Mouse (Mus musculus) cerebellum, adult 9-10 months (tissue): ENCODE results near the gene Polk.

Experiments used
- DNase-seq: peaks from one replicate; pipeline ENCODE4 v3.0.0; 2022

The Polk gene

GRCm38 (mm10) chr13:96528776-96529175 is 13.6 kb downstream of the Polk start:
- no peak for DNase-seq

- no peak for DNase-seq
These were observed 14.5 kb downstream of the Polk start for GRCm38 (mm10) chr13:96527856-96528255.

GRCm38 (mm10) chr13:96527022-96527421 is 15.4 kb downstream of the Polk start:
- no peak for DNase-seq

- DNase-seq, result no peak
These were observed 21.1 kb downstream of the Polk start for GRCm38 (mm10) chr13:96521294-96521693.

DNA sequence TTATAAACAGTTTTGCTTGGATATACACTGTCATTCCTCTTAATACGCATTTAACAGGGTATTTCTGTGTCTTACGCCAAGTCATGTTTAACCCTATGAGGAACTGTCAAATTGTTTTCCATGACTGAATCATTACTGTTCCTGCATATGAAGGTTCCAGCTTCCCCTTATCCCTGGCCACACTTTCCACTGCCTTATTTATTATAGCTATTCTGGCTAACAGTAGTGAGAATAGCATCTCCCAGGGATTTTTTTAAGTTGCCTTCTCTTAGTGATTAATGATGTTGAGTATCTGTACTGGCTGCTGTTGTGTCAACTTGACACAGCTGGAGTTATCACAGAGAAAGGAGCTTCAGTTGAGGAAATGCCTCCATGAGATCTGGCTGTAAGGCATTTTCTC is 25.0 kb downstream of the Polk start:
- no peak for DNase-seq

- DNase-seq, result no peak
These were observed 26.1 kb downstream of the Polk start for GRCm38 (mm10) chr13:96516249-96516648.

DNA sequence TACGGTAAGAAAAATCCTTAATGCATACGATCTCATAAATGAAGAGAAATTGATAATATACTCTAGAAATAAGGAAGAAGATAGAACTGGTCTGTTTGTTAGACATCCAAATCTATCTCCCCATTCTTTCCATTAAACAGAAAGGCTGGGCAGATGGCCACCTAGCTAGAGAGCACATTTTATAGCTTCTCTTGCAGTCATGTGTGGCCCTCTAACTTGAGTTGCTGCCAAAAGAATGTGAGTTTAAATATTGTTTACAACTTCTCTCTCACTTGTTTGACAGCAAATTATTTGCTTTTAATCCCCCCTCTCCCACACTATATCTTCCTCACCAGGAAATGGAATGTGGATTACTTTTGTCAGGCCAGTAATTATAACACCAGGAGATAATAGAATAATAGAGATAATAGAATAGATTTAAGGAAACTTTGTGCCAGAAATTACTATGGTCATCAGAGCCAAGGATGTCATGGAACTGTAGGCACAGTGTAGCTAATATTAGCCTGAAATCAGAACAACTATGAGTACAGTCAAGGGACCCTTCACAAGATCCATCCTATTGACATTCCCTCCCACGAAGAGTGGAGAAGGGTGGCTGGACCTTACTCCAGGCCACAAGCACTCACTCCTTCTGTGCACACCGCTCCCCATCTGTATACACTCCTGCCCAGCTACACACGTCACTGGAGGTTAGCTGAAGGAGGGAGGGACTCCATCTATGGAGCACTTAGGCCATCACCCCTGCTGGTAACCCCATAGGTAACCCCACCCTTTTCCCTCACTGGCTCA is 28.0 kb downstream of the Polk start:
- no peak for DNase-seq

- DNase-seq, result no peak
These were observed 30.5 kb downstream of the Polk start for GRCm38 (mm10) chr13:96511893-96512292.

- no peak for DNase-seq
These were observed 31.1 kb downstream of the Polk start for GRCm38 (mm10) chr13:96511262-96511661.

GRCm38 (mm10) chr13:96510635-96511034 is 31.7 kb downstream of the Polk start:
- DNase-seq, result no peak

GRCm38 (mm10) chr13:96507541-96507940 is 34.8 kb downstream of the Polk start:
- no peak for DNase-seq

DNA sequence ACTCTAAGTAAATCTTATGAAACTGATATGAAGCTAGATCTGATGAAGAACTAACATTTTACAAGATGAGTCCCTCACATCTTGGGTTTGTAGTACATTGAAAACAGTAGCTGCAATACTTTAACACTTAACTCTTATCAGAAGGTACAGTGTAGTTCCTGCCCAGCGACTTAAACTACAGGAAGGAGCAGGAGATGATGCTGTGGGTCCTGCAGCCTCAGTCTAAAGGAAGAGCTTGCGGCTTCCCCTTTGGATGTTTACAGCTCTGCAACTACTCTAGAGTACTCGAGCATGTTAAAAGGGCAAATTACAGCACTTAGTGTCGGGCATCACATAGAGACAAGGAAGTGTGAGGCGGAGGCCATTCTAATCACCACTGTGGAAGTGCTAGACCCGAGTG is 36.1 kb downstream of the Polk start:
- no peak for DNase-seq

DNA sequence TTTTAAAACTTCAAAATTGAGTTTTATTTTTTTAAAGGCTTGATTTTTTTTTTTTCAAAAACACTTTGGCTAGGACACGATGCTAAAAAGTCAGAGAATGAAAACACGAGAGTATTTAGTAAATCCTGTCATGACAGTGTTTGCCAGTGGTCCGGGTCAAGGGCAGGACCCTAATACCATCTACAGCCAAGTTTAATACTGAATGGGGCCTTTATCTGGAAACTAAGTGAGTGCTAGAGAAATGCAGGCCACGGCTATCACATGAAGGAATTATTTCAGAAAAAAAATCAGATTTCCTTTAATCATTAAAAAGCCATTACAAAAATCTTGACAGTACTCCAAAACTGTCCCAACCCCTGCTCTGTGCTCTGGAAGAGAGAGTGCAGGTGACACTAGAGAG is 36.7 kb downstream of the Polk start:
- no peak for DNase-seq

DNA sequence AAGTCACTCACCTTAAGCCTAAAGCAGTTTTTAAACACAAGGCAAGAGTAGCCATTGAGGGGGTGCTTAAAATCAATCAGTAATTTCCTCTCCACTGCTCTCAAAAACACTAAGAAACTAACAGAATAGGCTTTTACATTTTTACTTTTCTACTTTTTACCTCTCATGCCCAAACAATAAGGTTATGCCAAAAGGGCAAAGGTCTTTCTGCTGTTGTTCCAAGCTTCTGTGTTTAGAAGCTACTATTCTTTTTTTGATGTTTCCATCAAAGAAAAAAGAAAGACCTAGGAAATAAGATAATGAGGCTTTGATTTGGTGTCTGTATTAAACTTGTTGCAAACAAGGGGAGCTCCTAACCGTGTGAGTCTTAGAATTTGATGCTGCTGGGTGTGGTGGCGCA is 42.5 kb downstream of the Polk start:
- no peak for DNase-seq

DNA sequence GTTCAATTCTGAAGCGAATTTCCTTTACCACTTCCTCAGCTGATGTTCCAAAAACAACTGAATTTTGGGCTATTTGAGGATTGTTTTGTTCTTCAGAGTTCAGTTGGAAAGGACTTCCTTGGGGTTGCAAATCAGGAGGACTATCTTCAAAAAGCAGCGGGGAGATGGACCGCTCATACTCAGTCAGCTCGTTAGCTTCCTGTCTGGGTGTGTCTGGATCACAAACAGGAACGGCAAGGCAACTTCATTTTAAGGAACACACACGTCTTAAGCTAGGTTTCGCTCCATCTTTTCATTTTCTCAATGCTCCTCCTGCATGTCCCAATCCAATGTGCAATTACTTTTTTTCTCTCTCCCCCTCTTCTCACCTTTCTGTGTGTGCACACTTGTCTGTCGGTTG is 45.7 kb downstream of the Polk start:
- no peak for DNase-seq

GRCm38 (mm10) chr13:96490433-96490832 is 51.9 kb downstream of the Polk start, which contains the start of gene Gm17622:
Gm17622 (plus strand) TSS chr13:96490733.
- no peak for DNase-seq

DNA sequence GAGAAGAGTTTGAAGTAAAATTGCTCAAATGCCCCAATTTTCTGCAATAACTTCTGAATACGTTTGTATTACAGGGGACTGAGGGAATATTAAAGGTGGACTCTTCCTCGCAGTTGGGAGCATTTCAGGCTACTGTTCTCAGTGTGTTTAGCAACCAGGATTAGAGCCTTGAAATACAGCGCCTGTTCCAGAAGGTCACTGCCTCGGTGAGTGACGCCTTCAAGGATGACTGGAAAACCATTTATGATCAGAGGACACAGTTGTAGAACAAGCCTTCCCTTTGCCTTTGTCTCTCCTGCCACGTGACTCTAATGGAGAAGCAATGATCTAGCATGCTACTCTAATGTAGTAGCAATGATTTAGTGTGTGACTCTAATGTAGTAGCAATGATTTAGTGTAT is 54.4 kb downstream of the Polk start:
- no peak for DNase-seq

DNA sequence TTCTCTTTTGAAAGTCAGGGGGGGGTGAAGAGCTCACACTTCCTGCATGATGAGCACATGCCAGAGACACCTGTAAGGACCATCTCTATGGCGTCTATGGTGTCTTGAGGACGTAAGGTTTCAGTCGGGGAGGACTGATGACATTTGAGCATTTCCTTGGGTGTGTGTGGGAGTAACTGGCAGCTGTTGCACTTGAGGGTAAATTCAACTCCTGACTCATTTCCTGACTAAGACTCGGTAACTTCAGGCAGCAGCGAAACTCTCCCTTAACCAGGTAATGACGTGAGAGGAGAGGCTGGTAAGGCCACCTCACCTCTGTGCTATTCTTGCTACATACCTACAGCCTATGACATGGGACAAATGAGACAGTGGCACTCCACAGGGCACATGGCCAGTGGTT is 55.1 kb downstream of the Polk start:
- no peak for DNase-seq

GRCm38 (mm10) chr13:96478991-96479390 is 63.4 kb downstream of the Polk start:
- no peak for DNase-seq

GRCm38 (mm10) chr13:96477226-96477625 is 65.2 kb downstream of the Polk start:
- no peak for DNase-seq

DNA sequence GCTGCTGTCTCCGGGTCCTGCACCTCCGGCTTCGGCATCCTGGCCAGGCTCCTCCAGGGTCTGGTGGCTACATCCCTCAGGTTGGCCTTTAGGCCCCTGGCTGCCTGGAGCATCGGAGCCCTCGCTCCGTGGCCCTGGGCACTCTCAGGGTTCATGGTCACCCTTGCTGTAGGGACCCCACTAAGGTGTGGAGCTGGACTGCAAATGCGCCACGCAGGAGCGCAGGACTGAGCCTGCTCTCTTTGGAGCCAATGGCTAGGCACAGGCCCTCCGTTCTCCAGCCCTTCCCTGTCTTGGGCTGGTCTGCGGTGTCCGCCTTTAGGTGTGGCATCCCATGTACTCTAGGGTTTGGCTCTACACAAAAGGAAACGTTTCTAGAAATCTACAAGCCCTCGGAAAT is 71.4 kb downstream of the Polk start, which contains the start of gene Ankdd1b:
TSS of gene Ankdd1b (minus strand) at position 242 of the 400 bp plus-strand sequence.
- no peak for DNase-seq

- no peak for DNase-seq
These were observed 71.8 kb downstream of the Polk start for GRCm38 (mm10) chr13:96470556-96470955.

- no peak for DNase-seq
These were observed 73.7 kb downstream of the Polk start for GRCm38 (mm10) chr13:96468678-96469077.

DNA sequence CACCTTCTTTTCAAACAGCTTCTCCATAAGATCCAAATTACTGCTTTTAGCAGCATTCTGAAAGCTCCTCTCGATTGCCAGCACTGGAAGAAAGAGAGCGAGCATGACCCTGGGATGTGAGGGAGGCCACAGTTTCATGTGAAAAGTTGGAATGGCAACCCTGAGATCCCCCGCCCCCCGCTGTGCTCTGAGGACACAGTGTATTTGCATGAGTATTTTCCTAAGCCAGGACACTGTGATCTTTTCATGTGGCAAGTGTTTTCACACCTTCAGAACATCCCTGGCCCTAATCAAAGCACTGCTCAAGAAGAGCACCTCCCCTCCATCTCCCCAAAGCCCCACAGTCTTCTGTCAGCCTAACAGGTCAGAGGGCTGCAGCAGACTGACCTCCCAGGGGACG is 77.1 kb downstream of the Polk start:
- no peak for DNase-seq

GRCm38 (mm10) chr13:96462644-96463043 is 79.7 kb downstream of the Polk start:
- DNase-seq, result no peak
